Mouse (Mus musculus): Measurements from ENCODE around the gene Lman2.

DNA sequence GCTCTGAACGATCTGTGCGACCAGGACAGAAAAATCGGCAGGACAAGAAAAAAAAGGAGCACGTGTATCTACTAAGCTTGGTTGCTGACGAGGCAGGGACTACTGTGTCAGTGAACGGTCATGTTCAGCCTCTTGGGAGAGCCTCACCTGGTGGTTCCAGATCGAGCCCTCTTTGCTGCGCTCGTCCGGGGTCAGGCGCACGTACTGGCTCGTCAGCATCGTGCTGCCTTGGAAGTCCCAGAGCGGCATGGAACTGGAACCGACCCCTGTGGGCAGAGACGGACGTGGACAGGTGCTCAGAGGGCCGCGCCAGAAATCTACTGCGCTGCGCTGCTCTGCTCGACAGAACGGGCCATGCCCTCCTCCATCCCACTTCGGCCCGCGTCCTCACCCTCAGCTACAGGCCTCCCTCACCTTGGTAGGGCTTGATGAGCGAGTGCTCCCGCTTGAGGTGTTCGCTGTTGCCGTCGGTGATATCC is 570 bp downstream of the Lman2 start:
- no peak for TF ChIP-seq CTCF (IDR thresholded peaks at IDR 0.05; ENCODE audit: control insufficient read depth, insufficient read depth, insufficient read length)
- no peak for TF ChIP-seq CEBPB (IDR thresholded peaks at IDR 0.05; ENCODE audit: low read depth)
- no peak for TF ChIP-seq USF1 (IDR thresholded peaks at IDR 0.05; ENCODE audit: low read depth)
- TF ChIP-seq MAX (IDR thresholded peaks at IDR 0.05), result peak; percentile 40
- TF ChIP-seq MYOD1 (IDR thresholded peaks at IDR 0.05; ENCODE audit: control insufficient read depth, insufficient read length, low read depth), result peak; percentile 62
- no peak for TF ChIP-seq FOSL1 (IDR thresholded peaks at IDR 0.05; ENCODE audit: insufficient read depth, low read length, poor library complexity, severe bottlenecking)

Measured in C2C12 (cell line).